Mouse (Mus musculus) liver, postnatal 0 days (tissue): Measurements from ENCODE around the gene Rnase2b.
"Not testable (repeated sequence)": the region's sequence is repeated elsewhere in the genome, so short reads cannot be mapped to it uniquely, and the experiment has no call there.

Source experiments
- CTCF ChIP-seq: sonication (generic); IDR thresholded peaks from 2 replicates; pipeline ENCODE4 v1.5.1; 2016; ENCODE audit warnings: antibody characterized with exemption, low read depth
- EP300 ChIP-seq: IDR thresholded peaks from 2 replicates; pipeline ENCODE4 v1.6.1; 2016; ENCODE audit warnings: antibody characterized with exemption, low read depth, mild to moderate bottlenecking

DNA sequence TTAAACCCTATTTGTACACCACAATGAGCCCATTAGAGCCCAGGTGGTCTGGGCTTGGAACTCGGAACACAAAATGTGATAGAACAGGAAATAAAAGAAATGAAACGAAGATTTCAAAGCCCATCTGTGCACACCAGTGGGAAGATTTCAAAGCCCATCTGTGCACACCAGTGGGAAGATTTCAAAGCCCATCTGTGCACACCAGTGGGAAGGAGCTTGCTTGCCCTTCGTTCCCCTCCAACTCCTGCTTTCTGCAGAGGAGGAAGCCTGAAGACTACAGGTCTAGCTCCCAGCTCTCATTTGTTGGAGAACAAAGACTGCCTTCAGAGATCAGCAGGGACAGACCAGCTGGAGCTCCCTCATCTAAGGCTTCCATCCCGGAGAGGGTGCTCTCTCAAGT is 10.9 kb downstream of the Rnase2b start:
- TF ChIP-seq CTCF, EP300: not testable (repeated sequence)
